Mouse (Mus musculus) cerebellum, adult 2 months (tissue): ENCODE measurements around the gene Fryl.
"Not testable (repeated sequence)": the region's sequence is repeated elsewhere in the genome, so short reads cannot be mapped to it uniquely, and the experiment has no call there.

Experiments used
- CTCF ChIP-seq: fragments of 200-500 bp; IDR thresholded peaks from 2 replicates; pipeline ENCODE4 v1.5.1; 2011; ENCODE audit warnings: low read depth, mild to moderate bottlenecking, control low read depth, low read length, moderate library complexity, borderline replicate concordance; ENCODE audit not compliant: insufficient read depth
- POLR2A ChIP-seq: fragments of 200-500 bp; IDR thresholded peaks from 2 replicates; pipeline ENCODE4 v1.6.1; 2011; ENCODE audit warnings: low read length, control low read depth, borderline replicate concordance; ENCODE audit not compliant: insufficient read depth

DNA sequence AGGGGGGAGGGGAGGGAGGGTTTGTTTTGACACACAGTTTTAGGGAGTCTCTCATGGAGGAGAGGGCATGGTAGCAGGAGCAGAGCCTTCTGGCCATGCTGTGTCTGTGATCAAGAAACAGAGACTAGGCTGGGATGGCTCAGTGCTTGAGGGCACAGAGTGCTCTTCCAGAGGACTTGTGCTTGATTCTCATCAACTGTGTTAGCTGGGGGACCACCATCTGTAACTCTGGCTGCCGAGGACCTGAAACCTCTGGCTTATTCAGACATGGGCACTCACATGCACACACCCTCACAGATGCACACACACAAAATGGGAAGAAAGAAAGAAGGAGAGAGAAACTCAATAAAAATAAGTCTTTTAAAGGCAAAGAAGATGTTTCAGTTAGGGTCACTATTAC lies 257.9 kb downstream of the Fryl start:
- not testable (repeated sequence) for TF ChIP-seq POLR2A, CTCF
